Mouse (Mus musculus) heart, postnatal 0 days (tissue): ENCODE data around the gene Cers5. TPM values are rescaled to one million over a fixed set of nuclear protein-coding genes. Genes with fewer than 3 reads are reported as not detected.
A peak's percentile ranks its signal among the peaks of the same experiment; 100 is the strongest.

Experiments used
- ATAC-seq: fragments of 200-750 bp; cut with Nextera tagmentation; 2 replicates; pipeline ENCODE4 v1.8.0; 2017; ENCODE audit warnings: low read depth, moderate number of reproducible peaks, moderate library complexity; ENCODE audit not compliant: insufficient read depth
- DNase-seq: peaks from one replicate; pipeline ENCODE4 v3.0.0-alpha.2; 2016; ENCODE audit warnings: low spot score
- H3K27ac ChIP-seq: fragments of 300-500 bp; sonication (generic); 2 replicates; pipeline ENCODE4 v1.5.1; 2014; ENCODE audit warnings: low read depth, mild to moderate bottlenecking
- H3K27me3 ChIP-seq: fragments of 300-500 bp; sonication (generic); 2 replicates; pipeline ENCODE4 v1.6.1; 2014; ENCODE audit warnings: low read length, mixed read lengths; ENCODE audit not compliant: control insufficient read depth, insufficient read depth
- H3K36me3 ChIP-seq: fragments of 300-500 bp; sonication (generic); replicated peaks from 2 replicates; pipeline ENCODE4 v1.6.1; 2014; ENCODE audit warnings: low read length, mixed read lengths; ENCODE audit not compliant: control insufficient read depth, insufficient read depth
- H3K4me1 ChIP-seq: fragments of 300-500 bp; sonication (generic); 2 replicates; pipeline ENCODE4 v1.6.1; 2014; ENCODE audit warnings: antibody characterized with exemption; ENCODE audit not compliant: control insufficient read depth, insufficient read depth
- H3K4me2 ChIP-seq: fragments of 300-500 bp; sonication (generic); 2 replicates; pipeline ENCODE4 v1.6.1; 2014; ENCODE audit warnings: low read depth, mild to moderate bottlenecking, low read length, moderate library complexity
- H3K4me3 ChIP-seq: fragments of 300-500 bp; sonication (generic); 2 replicates; pipeline ENCODE4 v1.5.1; 2014; ENCODE audit warnings: low read depth, low read length
- H3K9ac ChIP-seq: fragments of 300-500 bp; sonication (generic); replicated peaks from 2 replicates; pipeline ENCODE4 v1.6.1; 2014; ENCODE audit warnings: low read depth, low read length, mixed read lengths
- H3K9me3 ChIP-seq: fragments of 300-500 bp; sonication (generic); replicated peaks from 2 replicates; pipeline ENCODE4 v1.6.1; 2016; ENCODE audit warnings: low read length; ENCODE audit not compliant: control insufficient read depth
- CTCF ChIP-seq: IDR thresholded peaks from 2 replicates; pipeline ENCODE4 v1.5.1; 2016; ENCODE audit warnings: antibody characterized with exemption, control low read depth, low read depth
- EP300 ChIP-seq: IDR thresholded peaks from 2 replicates; pipeline ENCODE4 v1.6.1; 2016; ENCODE audit warnings: antibody characterized with exemption, low read depth
- WGBS: fragments of 180-500 bp; shearing (Covaris S2); extraction: QIAGEN DNeasy Blood & Tissue Kit; methylation state at CpG from one replicate; pipeline ENCODE4 v1.1.7; 2014; 5-methylcytosine and 5-hydroxymethylcytosine counted together
- polyA plus RNA-seq: library from polyadenylated mRNA; unstranded; fragments of >200 nt; fragmentation: Nextera tagmentation; extraction: Ambion mirVana; gene quantifications from 2 replicates; pipeline ENCODE4 v1.2.1, GENCODE M21; 2015
- total RNA-seq: library from RNA; depleted of rRNA; stranded (reverse); fragments of >200 nt; gene quantifications from 2 replicates; pipeline ENCODE4 v1.2.3, GENCODE M21; 2014; ENCODE audit warnings: low replicate concordance

The Cers5 gene
- total and polyA plus RNA-seq, 2 experiments from 2014 or later, result 37.4 to 58.7 TPM

- Histone ChIP-seq H3K36me3 (peaks cover 20% of the 10 kb centered on the region), H3K4me2 (no peak overlapping the region), H3K4me3 (no peak overlapping the region), H3K9ac (no peak overlapping the region), H3K4me1 (peaks cover 22% of the 10 kb centered on the region), H3K27me3 (no peaks in the 10 kb centered on the region), H3K27ac (peak overlapping the region; percentile 32; the same call in 1 of the 2 replicates), H3K9me3 (no peaks in the 10 kb centered on the region)
- DNase-seq (no peak), ATAC-seq (no peak)
- 65% methylated on average over 11 of the region's 11 CpGs for WGBS
- TF ChIP-seq CTCF, result no peak; the same call in 1 of the 2 replicates
- no peak for TF ChIP-seq EP300
Observed at GRCm38 (mm10) chr15:99715982-99716746, 56.5 kb downstream of the Cers5 start.

- H3K4me1 ChIP-seq, result peaks cover 22% of the 10 kb centered on the region
- ATAC-seq, result no peak
Observed at GRCm38 (mm10) chr15:99715361-99715865, 57.3 kb downstream of the Cers5 start.

GRCm38 (mm10) chr15:99714858-99715257, 57.8 kb downstream of the Cers5 start:
- 47% methylated on average over 7 of the region's 7 CpGs for WGBS
- Histone ChIP-seq H3K36me3 (peaks cover 33% of the 10 kb centered on the region), H3K9me3 (no peaks in the 10 kb centered on the region), H3K27ac (peak overlapping the region; percentile 95), H3K9ac (no peak overlapping the region), H3K4me1 (peaks cover 22% of the 10 kb centered on the region), H3K4me2 (no peak overlapping the region), H3K4me3 (no peak overlapping the region), H3K27me3 (no peaks in the 10 kb centered on the region)
- DNase-seq, result peak; percentile 82
- ATAC-seq, result peak; percentile 13; the same call in 1 of the 2 replicates
- TF ChIP-seq EP300 (no peak), CTCF (peak; percentile 97)

More at GRCm38 (mm10) chr15:99715361-99715865, 57.3 kb downstream of the Cers5 start:
- Histone ChIP-seq H3K36me3 (peaks cover 27% of the 10 kb centered on the region), H3K4me2 (no peak overlapping the region), H3K9ac (no peak overlapping the region), H3K27ac (peak overlapping the region; percentile 95), H3K9me3 (no peaks in the 10 kb centered on the region), H3K4me3 (no peak overlapping the region), H3K27me3 (no peaks in the 10 kb centered on the region)
- DNase-seq, result no peak
- TF ChIP-seq EP300, result no peak
- no peak for TF ChIP-seq CTCF
- 60% methylated on average over 13 of the region's 13 CpGs for WGBS

GRCm38 (mm10) chr15:99714206-99714605, 58.5 kb downstream of the Cers5 start:
- H3K36me3 ChIP-seq, result peaks cover 40% of the 10 kb centered on the region
- H3K4me2 ChIP-seq, result no peak overlapping the region
- H3K4me1 ChIP-seq, result peaks cover 22% of the 10 kb centered on the region
- H3K4me3 ChIP-seq, result no peak overlapping the region
- H3K27me3 ChIP-seq, result no peaks in the 10 kb centered on the region
- peak overlapping the region; percentile 24; the same call in 1 of the 2 replicates for H3K9ac ChIP-seq
- DNase-seq, result peak; percentile 74
- ATAC-seq, result peak; percentile 65
- 25% methylated on average over 4 of the region's 4 CpGs for WGBS
- TF ChIP-seq CTCF, result no peak
- 0 out of 2 replicates have a peak, but pooled peaks have one; percentile 67 for TF ChIP-seq EP300
- no peaks in the 10 kb centered on the region for H3K9me3 ChIP-seq
- peak overlapping the region; percentile 95 for H3K27ac ChIP-seq

GRCm38 (mm10) chr15:99713569-99713968, 59.1 kb downstream of the Cers5 start:
- H3K9me3 ChIP-seq, result no peaks in the 10 kb centered on the region
- H3K4me1 ChIP-seq, result peaks cover 22% of the 10 kb centered on the region
- no peak for TF ChIP-seq EP300
- TF ChIP-seq CTCF, result no peak
- H3K36me3 ChIP-seq, result peaks cover 46% of the 10 kb centered on the region
- peak overlapping the region; percentile 24 for H3K9ac ChIP-seq
- DNase-seq, result no peak
- ATAC-seq, result peak; percentile 29
- no peak overlapping the region for H3K4me3 ChIP-seq
- WGBS, result 69% methylated on average over 3 of the region's 3 CpGs
- no peak overlapping the region for H3K4me2 ChIP-seq
- no peaks in the 10 kb centered on the region for H3K27me3 ChIP-seq
- peak overlapping the region; percentile 95 for H3K27ac ChIP-seq
